8 mouse cellular contexts compared by ENCODE assay signal in the genomic region with DNA sequence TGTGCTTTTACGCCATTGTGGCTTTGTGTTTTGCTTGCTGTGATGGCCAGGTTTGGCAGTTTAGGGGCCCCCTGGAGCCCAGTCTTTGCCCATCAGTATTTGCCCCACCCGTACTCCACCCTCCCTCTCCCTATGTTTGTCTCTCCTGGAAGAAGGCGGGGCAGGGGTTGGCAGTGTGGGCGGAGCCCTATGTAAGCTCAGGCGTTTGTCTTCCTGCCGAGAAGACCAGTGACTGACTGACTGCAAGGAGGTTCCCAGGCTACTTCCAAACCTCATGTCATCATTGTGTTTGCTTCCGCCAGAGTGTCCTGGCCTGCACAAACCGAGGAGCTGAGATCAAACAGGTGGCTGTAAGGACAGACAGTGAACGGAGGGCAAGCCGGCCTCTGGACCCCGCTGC. TPM values are rescaled to one million over a fixed set of nuclear protein-coding genes. Genes with fewer than 3 reads are reported as not detected.
DNase-seq lines count a peak whose midpoint lies in the region; ATAC-seq and TF ChIP-seq lines count a peak whose summit lies in the region.

No protein-coding gene starts in this region.

- H3K9ac ChIP-seq in midbrain, embryonic 11.5 days (ENCODE audit: low read length), result no peak overlapping the region
- H3K9ac ChIP-seq in midbrain, postnatal 0 days (replicated peaks; ENCODE audit: low read length, poor library complexity, severe bottlenecking), result no peak overlapping the region
- H3K9ac ChIP-seq in intestine, postnatal 0 days (ENCODE audit: low read depth, low read length), result no peak overlapping the region; the same call in 1 of the 2 replicates
- H3K9ac ChIP-seq in lung, embryonic 15.5 days, result no peak overlapping the region

- no peak overlapping the region for H3K4me3 ChIP-seq in midbrain, embryonic 11.5 days (ENCODE audit: low read depth, low read length)
- H3K4me3 ChIP-seq in midbrain, postnatal 0 days (ENCODE audit: low read depth, low read length), result no peak overlapping the region
- H3K4me3 ChIP-seq in intestine, postnatal 0 days (ENCODE audit: low read depth, low read length), result peak overlapping the region; percentile 17; the same call in 1 of the 2 replicates
- H3K4me3 ChIP-seq in lung, embryonic 15.5 days, result no peak overlapping the region

- peaks cover 21% of the 10 kb centered on the region for H3K4me1 ChIP-seq in midbrain, embryonic 11.5 days (ENCODE audit: control insufficient read depth, insufficient read depth, low read length)
- H3K4me1 ChIP-seq in midbrain, postnatal 0 days (ENCODE audit: insufficient read depth, low read length), result peaks cover 8% of the 10 kb centered on the region
- peaks cover 16% of the 10 kb centered on the region; the same call in 1 of the 2 replicates for H3K4me1 ChIP-seq in intestine, postnatal 0 days (replicated peaks; ENCODE audit: control insufficient read depth, insufficient read depth, low read length)
- H3K4me1 ChIP-seq in lung, embryonic 15.5 days, result peaks cover 30% of the 10 kb centered on the region

- H3K9me3 ChIP-seq in midbrain, embryonic 11.5 days (ENCODE audit: control insufficient read depth, low read length), result no peaks in the 10 kb centered on the region
- no peaks in the 10 kb centered on the region for H3K9me3 ChIP-seq in midbrain, postnatal 0 days (ENCODE audit: low read length)
- no peaks in the 10 kb centered on the region for H3K9me3 ChIP-seq in intestine, postnatal 0 days (ENCODE audit: control insufficient read depth)
- H3K9me3 ChIP-seq in lung, embryonic 15.5 days, result no peaks in the 10 kb centered on the region

- no peak for DNase-seq in midbrain, embryonic 11.5 days (ENCODE audit: low spot score, missing footprints)
- DNase-seq in midbrain, postnatal 0 days (ENCODE audit: low spot score), result no peak
- DNase-seq in adrenal gland, adult 8-10 months, result peak; percentile 61
- peak; percentile 73 to 80 for DNase-seq in spleen, postnatal 4 days (ENCODE audit: low spot score in 2 of 2)
- DNase-seq in right cerebral cortex, postnatal 14 days, result no peak

- ATAC-seq in midbrain, embryonic 11.5 days (ENCODE audit: low FRiP score), result 0 out of 2 replicates have a peak, but pooled peaks have one; percentile 58
- ATAC-seq in midbrain, postnatal 0 days (ENCODE audit: low FRiP score), result no peak
- ATAC-seq in granulocyte monocyte progenitor cell, adult 5-6 weeks (replicated peaks; ENCODE audit: poor library complexity, severe bottlenecking), result peak; percentile 46; the same call in 1 of the 2 replicates
- peak; percentile 82 for ATAC-seq in intestine, postnatal 0 days
- peak; percentile 80; the same call in 1 of the 2 replicates for ATAC-seq in lung, embryonic 15.5 days (ENCODE audit: borderline replicate concordance, extremely low read depth, low FRiP score, low TSS enrichment)

- no peaks in the 10 kb centered on the region for H3K27me3 ChIP-seq in midbrain, embryonic 11.5 days (ENCODE audit: control insufficient read depth, insufficient read depth, low read length)
- no peaks in the 10 kb centered on the region for H3K27me3 ChIP-seq in midbrain, postnatal 0 days (ENCODE audit: insufficient read depth, low read length)
- no peaks in the 10 kb centered on the region for H3K27me3 ChIP-seq in intestine, postnatal 0 days (replicated peaks; ENCODE audit: control insufficient read depth, insufficient read depth, low read length)
- no peaks in the 10 kb centered on the region for H3K27me3 ChIP-seq in lung, embryonic 15.5 days

- whole genome bisulfite sequencing in midbrain, embryonic 11.5 days, result 36% methylated on average over 11 of the region's 11 CpGs
- WGBS in midbrain, postnatal 0 days, result 33% methylated on average over 11 of the region's 11 CpGs
- 19% methylated on average over 11 of the region's 11 CpGs for WGBS in intestine, postnatal 0 days
- WGBS in lung, embryonic 15.5 days, result 30% methylated on average over 11 of the region's 11 CpGs

- TF ChIP-seq CTCF in midbrain, postnatal 0 days (IDR thresholded peaks at IDR 0.05), result no peak
- no peak for TF ChIP-seq CTCF in intestine, postnatal 0 days (IDR thresholded peaks at IDR 0.05; ENCODE audit: low read depth)

- peaks cover 19% of the 10 kb centered on the region for H3K36me3 ChIP-seq in midbrain, embryonic 11.5 days (ENCODE audit: control insufficient read depth, insufficient read depth, low read length)
- peaks cover 34% of the 10 kb centered on the region for H3K36me3 ChIP-seq in midbrain, postnatal 0 days (ENCODE audit: insufficient read depth, low read length)
- peaks cover 27% of the 10 kb centered on the region for H3K36me3 ChIP-seq in intestine, postnatal 0 days (ENCODE audit: control insufficient read depth, insufficient read depth)
- H3K36me3 ChIP-seq in lung, embryonic 15.5 days, result peaks cover 45% of the 10 kb centered on the region

- no peak overlapping the region for H3K4me2 ChIP-seq in midbrain, embryonic 11.5 days
- no peak overlapping the region for H3K4me2 ChIP-seq in midbrain, postnatal 0 days (ENCODE audit: low read depth, low read length, poor library complexity, severe bottlenecking)
- H3K4me2 ChIP-seq in intestine, postnatal 0 days (replicated peaks; ENCODE audit: low read depth), result peak overlapping the region; percentile 56
- peak overlapping the region; percentile 12; the same call in 1 of the 2 replicates for H3K4me2 ChIP-seq in lung, embryonic 15.5 days

- H3K27ac ChIP-seq in midbrain, embryonic 11.5 days (ENCODE audit: low read depth, low read length), result no peak overlapping the region
- H3K27ac ChIP-seq in midbrain, postnatal 0 days (ENCODE audit: low read depth, low read length), result no peak overlapping the region
- H3K27ac ChIP-seq in intestine, postnatal 0 days (ENCODE audit: low read depth, low read length), result peak overlapping the region; percentile 15; the same call in 1 of the 2 replicates
- H3K27ac ChIP-seq in lung, embryonic 15.5 days, result no peak overlapping the region

RNA-seq across cellular contexts. Expression of a gene that starts 12.2 kb away (rescaled TPM):
- polyA plus RNA-seq in midbrain, embryonic 11.5 days (2014; fragmentation: Nextera tagmentation; extraction: Ambion mirVana), result 104 and 109 TPM in 2 replicates
- 126 and 138 TPM in 2 replicates for total RNA-seq in midbrain, postnatal 0 days (2014; rRNA removed)
- polyA plus RNA-seq in midbrain, postnatal 0 days (2015; fragmentation: Nextera tagmentation; extraction: Ambion mirVana), result 228 and 230 TPM in 2 replicates
- 100 to 1,000 TPM in 3 of 4 experiments, 10 to 100 TPM in 1; 93.0 to 156 (median 128) TPM for total RNA-seq in adrenal gland, adult 8-10 months (2022)
- 24.3 and 25.5 TPM in 2 replicates for total RNA-seq in granulocyte monocyte progenitor cell, adult 5-6 weeks (2014; fragmentation: Nextera tagmentation)
- total RNA-seq in granulocyte monocyte progenitor cell, adult 5-6 weeks (2017), result 34.4 and 35.8 TPM in 2 replicates
- polyA plus RNA-seq in intestine, postnatal 0 days (2015; fragmentation: Nextera tagmentation; extraction: Ambion mirVana), result 28.1 and 31.4 TPM in 2 replicates
- 72.5 and 74.7 TPM in 2 replicates for polyA plus RNA-seq in lung, embryonic 15.5 days (2015; fragmentation: Nextera tagmentation; extraction: Ambion mirVana)

RNA-seq across cellular contexts. Expression of a gene that starts 12.4 kb away (rescaled TPM):
- polyA plus RNA-seq in midbrain, embryonic 11.5 days (2014; fragmentation: Nextera tagmentation; extraction: Ambion mirVana), result 8.3 and 9.2 TPM in 2 replicates
- total RNA-seq in midbrain, postnatal 0 days (2014; rRNA removed), result 30.1 and 83.4 TPM in 2 replicates
- polyA plus RNA-seq in midbrain, postnatal 0 days (2015; fragmentation: Nextera tagmentation; extraction: Ambion mirVana), result 25.7 and 32.5 TPM in 2 replicates
- 10 to 100 TPM; 11.1 to 19.0 (median 17.0) TPM for total RNA-seq in adrenal gland, adult 8-10 months (2022)
- total RNA-seq in granulocyte monocyte progenitor cell, adult 5-6 weeks (2014; fragmentation: Nextera tagmentation), result 12.2 and 12.8 TPM in 2 replicates
- total RNA-seq in granulocyte monocyte progenitor cell, adult 5-6 weeks (2017), result 4.9 and 9.1 TPM in 2 replicates
- polyA plus RNA-seq in intestine, postnatal 0 days (2015; fragmentation: Nextera tagmentation; extraction: Ambion mirVana), result 5.4 and 6.8 TPM in 2 replicates
- 15.3 and 16.6 TPM in 2 replicates for polyA plus RNA-seq in lung, embryonic 15.5 days (2015; fragmentation: Nextera tagmentation; extraction: Ambion mirVana)

RNA-seq across cellular contexts. Expression of a gene that starts 30.4 kb away (rescaled TPM):
- 5.4 and 6.4 TPM in 2 replicates for polyA plus RNA-seq in midbrain, embryonic 11.5 days (2014; fragmentation: Nextera tagmentation; extraction: Ambion mirVana)
- 61.7 and 76.3 TPM in 2 replicates for total RNA-seq in midbrain, postnatal 0 days (2014; rRNA removed)
- polyA plus RNA-seq in midbrain, postnatal 0 days (2015; fragmentation: Nextera tagmentation; extraction: Ambion mirVana), result 7.2 and 7.4 TPM in 2 replicates
- 1 to 10 TPM; 3.0 to 8.6 (median 7.9) TPM for total RNA-seq in adrenal gland, adult 8-10 months (2022)
- total RNA-seq in granulocyte monocyte progenitor cell, adult 5-6 weeks (2014; fragmentation: Nextera tagmentation), result 6.7 and 10.2 TPM in 2 replicates
- total RNA-seq in granulocyte monocyte progenitor cell, adult 5-6 weeks (2017), result 0.99 and 2.2 TPM in 2 replicates
- 0.40 and 0.93 TPM in 2 replicates for polyA plus RNA-seq in intestine, postnatal 0 days (2015; fragmentation: Nextera tagmentation; extraction: Ambion mirVana)
- polyA plus RNA-seq in lung, embryonic 15.5 days (2015; fragmentation: Nextera tagmentation; extraction: Ambion mirVana), result 0.14 and 0.15 TPM in 2 replicates

RNA-seq across cellular contexts. Expression of a gene that starts 57.3 kb away (rescaled TPM):
- polyA plus RNA-seq in midbrain, embryonic 11.5 days (2014; fragmentation: Nextera tagmentation; extraction: Ambion mirVana), result 7.5 and 8.0 TPM in 2 replicates
- 18.0 and 20.2 TPM in 2 replicates for total RNA-seq in midbrain, postnatal 0 days (2014; rRNA removed)
- 23.8 and 24.6 TPM in 2 replicates for polyA plus RNA-seq in midbrain, postnatal 0 days (2015; fragmentation: Nextera tagmentation; extraction: Ambion mirVana)
- 10 to 100 TPM in 3 of 4 experiments, 1 to 10 TPM in 1; 8.4 to 14.4 (median 12.3) TPM for total RNA-seq in adrenal gland, adult 8-10 months (2022)
- total RNA-seq in granulocyte monocyte progenitor cell, adult 5-6 weeks (2014; fragmentation: Nextera tagmentation), result 4.7 and 18.3 TPM in 2 replicates
- 1.5 and 3.5 TPM in 2 replicates for total RNA-seq in granulocyte monocyte progenitor cell, adult 5-6 weeks (2017)
- 70.8 and 99.5 TPM in 2 replicates for polyA plus RNA-seq in intestine, postnatal 0 days (2015; fragmentation: Nextera tagmentation; extraction: Ambion mirVana)
- 7.8 and 10.4 TPM in 2 replicates for polyA plus RNA-seq in lung, embryonic 15.5 days (2015; fragmentation: Nextera tagmentation; extraction: Ambion mirVana)

Comparison
In these comparisons a context has a peak if more than half of its experiments do, and no peak if none do; other contexts are left out.
1. DNase-seq: peak in adrenal gland, adult 8-10 months (single experiment) and spleen, postnatal 4 days (2 of 2); none in midbrain, embryonic 11.5 days (single experiment), midbrain, postnatal 0 days (single experiment) and right cerebral cortex, postnatal 14 days (single experiment).
2. H3K4me2 ChIP-seq: peak in intestine, postnatal 0 days (single experiment) and lung, embryonic 15.5 days (single experiment); none in midbrain, embryonic 11.5 days (single experiment) and midbrain, postnatal 0 days (single experiment).